Mouse (Mus musculus): ENCODE measurements around the gene Rpp25l.

GRCm38 (mm10) chr4:41670836-41671235, 42.5 kb downstream of the Rpp25l start:
- no peak for TF ChIP-seq CTCF (IDR thresholded peaks at IDR 0.05; ENCODE audit: low read depth)
- TF ChIP-seq EP300 (optimal IDR thresholded peaks at IDR 0.05) = no peak
